ENCODE assay signal across 13 mouse cellular contexts in the genomic region with DNA sequence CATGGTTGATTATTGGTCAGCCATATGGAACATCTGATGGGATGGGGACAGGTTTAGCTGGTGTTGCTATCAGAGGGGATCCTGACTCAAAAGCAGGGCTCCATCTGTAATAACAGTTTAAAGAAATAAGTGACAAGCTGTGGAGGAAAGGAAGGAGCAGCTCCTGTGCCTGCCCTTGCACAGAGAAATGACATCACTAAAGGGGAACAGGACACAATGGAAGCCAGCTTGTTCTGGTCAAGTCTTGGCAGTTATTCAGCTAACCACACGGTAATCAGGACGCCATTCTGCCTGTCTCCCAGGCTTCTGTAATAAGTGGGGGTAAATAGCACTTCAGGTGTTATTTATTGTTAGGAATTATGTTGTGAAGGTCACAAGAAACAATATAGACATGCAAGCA.
"Had no signal": no experiment of that assay in that cellular context is flagged by ENCODE, and none has a peak within 500 bp of the region (broad histone marks: within the 10 kb centered on the region; RNA-seq: fewer than 3 reads in every experiment).

No protein-coding gene starts in this region.

- H3K4me1 ChIP-seq: heart, embryonic 10.5 days; heart, embryonic 12.5 days; hindbrain, embryonic 13.5 days; kidney, embryonic 15.5 days; limb, embryonic 13.5 days; limb, embryonic 15.5 days; liver, embryonic 12.5 days had no signal

- DNase-seq: gastrocnemius, postnatal 36 days had no signal

- H3K27ac ChIP-seq: heart, embryonic 10.5 days; hindbrain, embryonic 13.5 days; hindbrain, embryonic 15.5 days; hindbrain, postnatal 0 days; kidney, embryonic 15.5 days; kidney, postnatal 0 days; limb, embryonic 13.5 days; limb, embryonic 15.5 days; liver, embryonic 12.5 days; liver, embryonic 14.5 days had no signal

- ATAC-seq: intestine, embryonic 16.5 days; liver, embryonic 12.5 days had no signal

- H3K9me3 ChIP-seq: heart, embryonic 10.5 days; heart, embryonic 12.5 days; hindbrain, embryonic 13.5 days; hindbrain, embryonic 15.5 days; kidney, embryonic 15.5 days; limb, embryonic 13.5 days; limb, embryonic 15.5 days; liver, embryonic 12.5 days had no signal

- H3K9ac ChIP-seq: heart, embryonic 12.5 days; hindbrain, embryonic 13.5 days; hindbrain, embryonic 15.5 days; kidney, embryonic 15.5 days; limb, embryonic 13.5 days; limb, embryonic 15.5 days; liver, embryonic 12.5 days; liver, embryonic 14.5 days had no signal

- H3K4me2 ChIP-seq: heart, embryonic 12.5 days; hindbrain, embryonic 13.5 days; hindbrain, embryonic 15.5 days; kidney, embryonic 15.5 days; limb, embryonic 13.5 days; limb, embryonic 15.5 days; liver, embryonic 12.5 days had no signal

- H3K36me3 ChIP-seq: heart, embryonic 10.5 days; heart, embryonic 12.5 days; hindbrain, embryonic 13.5 days; hindbrain, embryonic 15.5 days; kidney, embryonic 15.5 days; limb, embryonic 13.5 days; limb, embryonic 15.5 days; liver, embryonic 12.5 days had no signal

- H3K4me3 ChIP-seq: heart, embryonic 10.5 days; heart, embryonic 12.5 days; hindbrain, embryonic 13.5 days; hindbrain, embryonic 15.5 days; kidney, embryonic 15.5 days; limb, embryonic 13.5 days; limb, embryonic 15.5 days; liver, embryonic 12.5 days had no signal

- H3K27me3 ChIP-seq: heart, embryonic 12.5 days; hindbrain, embryonic 13.5 days; hindbrain, embryonic 15.5 days; kidney, embryonic 15.5 days; liver, embryonic 12.5 days had no signal
